Mouse (Mus musculus) neural tube, embryonic 15.5 days (tissue): ENCODE data around the gene Gzf1. TPM values are rescaled to one million over a fixed set of nuclear protein-coding genes. Genes with fewer than 3 reads are reported as not detected.

Experiments used
- ATAC-seq: fragments of 200-750 bp; cut with Nextera tagmentation; 2 replicates; pipeline ENCODE4 v1.8.0; 2017; ENCODE audit warnings: mild to moderate bottlenecking, moderate TSS enrichment, moderate library complexity; ENCODE audit not compliant: low FRiP score
- H3K27ac ChIP-seq: fragments of 300-500 bp; sonication (generic); replicated peaks from 2 replicates; pipeline ENCODE4 v1.5.1; 2015; ENCODE audit warnings: mild to moderate bottlenecking, inconsistent platforms
- H3K27me3 ChIP-seq: fragments of 300-500 bp; sonication (generic); replicated peaks from 2 replicates; pipeline ENCODE4 v1.6.1; 2015; ENCODE audit warnings: inconsistent platforms
- H3K36me3 ChIP-seq: fragments of 300-500 bp; sonication (generic); 2 replicates; pipeline ENCODE4 v1.6.1; 2015; ENCODE audit warnings: inconsistent platforms
- H3K4me1 ChIP-seq: fragments of 300-500 bp; sonication (generic); 2 replicates; pipeline ENCODE4 v1.6.1; 2015; ENCODE audit warnings: inconsistent platforms
- H3K4me2 ChIP-seq: fragments of 300-500 bp; sonication (generic); 2 replicates; pipeline ENCODE4 v1.6.1; 2015; ENCODE audit warnings: inconsistent platforms, mild to moderate bottlenecking, moderate library complexity
- H3K4me3 ChIP-seq: fragments of 300-500 bp; sonication (generic); replicated peaks from 2 replicates; pipeline ENCODE4 v1.5.1; 2015; ENCODE audit warnings: mild to moderate bottlenecking, inconsistent platforms
- H3K9ac ChIP-seq: fragments of 300-500 bp; sonication (generic); replicated peaks from 2 replicates; pipeline ENCODE4 v1.6.1; 2015; ENCODE audit warnings: mild to moderate bottlenecking, inconsistent platforms
- H3K9me3 ChIP-seq: fragments of 300-500 bp; sonication (generic); replicated peaks from 2 replicates; pipeline ENCODE4 v1.6.1; 2016; ENCODE audit warnings: inconsistent platforms
- WGBS: fragments of 180-500 bp; shearing (Covaris S2); methylation state at CpG from one replicate; pipeline ENCODE4 v1.1.7; 2015; ENCODE audit warnings: mixed read lengths; 5-methylcytosine and 5-hydroxymethylcytosine counted together
- polyA plus RNA-seq: library from polyadenylated mRNA; unstranded; fragments of >200 nt; fragmentation: Nextera tagmentation; extraction: Ambion mirVana; gene quantifications from 2 replicates; pipeline ENCODE4 v1.2.1, GENCODE M21; 2015

Gene Gzf1
- polyA plus RNA-seq, 1 experiment from 2014 or later = 13.8 TPM

GRCm38 (mm10) chr2:148679346-148679745 is 1.5 kb upstream of the Gzf1 start:
- H3K9ac ChIP-seq = 0 out of 2 replicates have a peak overlapping the region, but pooled peaks have one; percentile 10
- 2% methylated on average over 9 of the region's 9 CpGs for WGBS
- H3K4me2 ChIP-seq = peak overlapping the region; percentile 94
- peaks cover 30% of the 10 kb centered on the region for H3K36me3 ChIP-seq
- no peak for ATAC-seq
- H3K27me3 ChIP-seq = no peaks in the 10 kb centered on the region
- H3K4me3 ChIP-seq = no peak overlapping the region
- H3K4me1 ChIP-seq = peaks cover 53% of the 10 kb centered on the region
- no peaks in the 10 kb centered on the region for H3K9me3 ChIP-seq
- peak overlapping the region; percentile 76 for H3K27ac ChIP-seq

DNA sequence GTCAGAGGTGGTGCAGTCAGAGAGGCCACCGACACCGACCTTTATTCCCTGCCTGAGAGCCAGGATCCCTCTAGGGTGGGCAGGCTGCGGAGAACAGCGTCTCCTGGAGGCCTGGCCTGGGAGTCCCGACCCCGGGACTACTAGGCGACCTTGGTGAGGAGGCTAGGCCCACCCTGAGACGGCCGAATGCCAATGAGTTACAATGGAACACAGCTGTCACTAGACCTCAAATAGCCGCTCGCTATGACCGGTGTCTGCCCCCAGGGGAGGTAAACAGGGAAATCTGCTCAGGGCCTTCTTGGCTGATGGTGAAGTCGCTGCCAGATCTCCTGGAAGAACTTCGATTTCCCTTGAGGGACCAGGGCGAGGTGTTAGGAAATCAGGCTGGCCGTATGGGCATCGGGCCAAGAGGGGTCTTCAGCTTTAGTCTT is 653 bp downstream of the Gzf1 start:
- H3K27ac ChIP-seq = peak overlapping the region; percentile 91
- peak overlapping the region; percentile 82 for H3K9ac ChIP-seq
- peaks cover 67% of the 10 kb centered on the region for H3K4me1 ChIP-seq
- peaks cover 34% of the 10 kb centered on the region for H3K36me3 ChIP-seq
- peak; percentile 54 for ATAC-seq
- H3K27me3 ChIP-seq = no peaks in the 10 kb centered on the region
- H3K4me3 ChIP-seq = peak overlapping the region; percentile 78
- 10% methylated on average over 17 of the region's 17 CpGs for WGBS
- no peaks in the 10 kb centered on the region for H3K9me3 ChIP-seq
- peak overlapping the region; percentile 94 for H3K4me2 ChIP-seq

- H3K27me3 ChIP-seq = no peaks in the 10 kb centered on the region
- ATAC-seq = no peak
- H3K9me3 ChIP-seq = no peaks in the 10 kb centered on the region
- H3K4me1 ChIP-seq = peaks cover 59% of the 10 kb centered on the region
- H3K4me3 ChIP-seq = no peak overlapping the region
- peaks cover 36% of the 10 kb centered on the region for H3K36me3 ChIP-seq
- 100% methylated on average over 1 of the region's 1 CpGs for WGBS
- no peak overlapping the region for H3K9ac ChIP-seq
- no peak overlapping the region for H3K4me2 ChIP-seq
- no peak overlapping the region for H3K27ac ChIP-seq
These were observed 2.2 kb downstream of the Gzf1 start for GRCm38 (mm10) chr2:148683031-148683430.

- peaks cover 42% of the 10 kb centered on the region for H3K4me1 ChIP-seq
- no peak overlapping the region for H3K4me3 ChIP-seq
- H3K9ac ChIP-seq = no peak overlapping the region
- WGBS = 98% methylated on average over 2 of the region's 2 CpGs
- H3K27me3 ChIP-seq = no peaks in the 10 kb centered on the region
- peaks cover 48% of the 10 kb centered on the region for H3K36me3 ChIP-seq
- H3K4me2 ChIP-seq = no peak overlapping the region
- H3K27ac ChIP-seq = no peak overlapping the region
- no peaks in the 10 kb centered on the region for H3K9me3 ChIP-seq
- ATAC-seq = no peak
These were observed 4.1 kb downstream of the Gzf1 start for GRCm38 (mm10) chr2:148684972-148685371.

- Histone ChIP-seq H3K4me1 (peaks cover 37% of the 10 kb centered on the region), H3K4me2 (no peak overlapping the region), H3K27ac (no peak overlapping the region), H3K27me3 (no peaks in the 10 kb centered on the region), H3K9me3 (no peaks in the 10 kb centered on the region), H3K9ac (no peak overlapping the region), H3K36me3 (peaks cover 55% of the 10 kb centered on the region), H3K4me3 (no peak overlapping the region)
- no peak for ATAC-seq
- WGBS = 93% methylated on average over 3 of the region's 3 CpGs
These were observed 4.9 kb downstream of the Gzf1 start for GRCm38 (mm10) chr2:148685709-148686108.

- Histone ChIP-seq H3K27me3 (no peaks in the 10 kb centered on the region), H3K4me1 (peaks cover 32% of the 10 kb centered on the region), H3K4me3 (no peak overlapping the region), H3K9me3 (no peaks in the 10 kb centered on the region), H3K4me2 (no peak overlapping the region), H3K36me3 (peaks cover 67% of the 10 kb centered on the region), H3K9ac (no peak overlapping the region), H3K27ac (no peak overlapping the region)
- no peak for ATAC-seq
- 95% methylated on average over 1 of the region's 1 CpGs for WGBS
These were observed 6.0 kb downstream of the Gzf1 start for GRCm38 (mm10) chr2:148686862-148687261.

DNA sequence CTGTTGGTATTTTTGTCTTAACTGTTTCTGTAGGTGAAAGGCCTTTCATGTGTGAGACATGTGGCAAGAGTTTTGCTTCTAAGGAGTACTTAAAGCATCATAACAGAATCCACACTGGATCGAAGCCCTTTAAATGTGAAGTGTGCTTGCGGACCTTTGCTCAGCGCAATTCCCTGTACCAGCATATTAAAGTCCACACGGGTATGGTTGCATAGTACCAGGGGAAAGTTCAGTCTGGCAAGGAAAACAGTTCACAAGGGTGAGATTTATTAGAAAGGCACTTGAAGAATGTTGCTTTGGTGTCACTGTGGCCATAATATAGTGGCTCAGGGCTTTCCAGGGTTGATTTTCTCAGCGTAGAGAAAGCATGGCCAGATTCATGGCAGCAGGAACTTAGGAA is 7.1 kb downstream of the Gzf1 start:
- no peak overlapping the region for H3K27ac ChIP-seq
- H3K9me3 ChIP-seq = no peaks in the 10 kb centered on the region
- ATAC-seq = no peak
- no peak overlapping the region for H3K4me3 ChIP-seq
- H3K27me3 ChIP-seq = no peaks in the 10 kb centered on the region
- H3K36me3 ChIP-seq = peaks cover 74% of the 10 kb centered on the region
- peaks cover 21% of the 10 kb centered on the region for H3K4me1 ChIP-seq
- H3K4me2 ChIP-seq = no peak overlapping the region
- WGBS = 95% methylated on average over 5 of the region's 5 CpGs
- H3K9ac ChIP-seq = no peak overlapping the region

DNA sequence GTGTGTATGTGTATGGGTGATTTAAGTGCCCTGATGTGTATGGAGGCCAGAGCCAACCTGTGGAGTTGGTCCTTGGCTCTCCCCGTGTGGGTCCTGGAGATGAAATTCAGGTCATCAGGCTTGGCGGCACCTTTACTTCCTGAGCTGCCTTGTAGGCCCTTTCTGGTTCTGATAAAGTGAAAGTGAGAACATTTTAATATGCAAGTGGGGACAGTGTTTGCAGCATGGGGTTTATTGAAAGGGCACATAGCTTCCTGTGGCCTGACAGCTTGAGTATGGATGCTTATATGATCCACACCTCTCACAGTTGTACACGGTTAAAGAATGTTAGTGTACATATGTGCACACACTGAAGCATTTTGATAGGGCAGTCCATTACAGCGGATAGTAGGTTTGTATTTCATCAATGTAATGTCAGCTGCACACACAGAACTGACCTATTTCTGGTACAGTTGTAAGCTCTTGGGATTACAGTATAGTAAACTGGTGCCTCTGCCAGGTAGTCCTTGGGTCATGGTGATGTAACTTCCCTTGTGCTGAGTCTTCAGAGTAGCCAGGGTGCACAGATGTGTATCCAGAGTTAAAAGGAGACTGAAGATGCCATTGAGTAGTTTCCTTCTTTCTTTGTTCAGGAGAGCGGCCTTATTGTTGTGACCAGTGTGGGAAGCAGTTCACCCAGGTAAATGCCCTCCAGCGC is 8.8 kb downstream of the Gzf1 start:
- Histone ChIP-seq H3K9me3 (no peaks in the 10 kb centered on the region), H3K27ac (no peak overlapping the region), H3K4me3 (no peak overlapping the region), H3K36me3 (peaks cover 77% of the 10 kb centered on the region), H3K4me1 (peaks cover 18% of the 10 kb centered on the region), H3K27me3 (no peaks in the 10 kb centered on the region), H3K4me2 (no peak overlapping the region), H3K9ac (no peak overlapping the region)
- WGBS = 96% methylated on average over 6 of the region's 6 CpGs
- ATAC-seq = no peak

DNA sequence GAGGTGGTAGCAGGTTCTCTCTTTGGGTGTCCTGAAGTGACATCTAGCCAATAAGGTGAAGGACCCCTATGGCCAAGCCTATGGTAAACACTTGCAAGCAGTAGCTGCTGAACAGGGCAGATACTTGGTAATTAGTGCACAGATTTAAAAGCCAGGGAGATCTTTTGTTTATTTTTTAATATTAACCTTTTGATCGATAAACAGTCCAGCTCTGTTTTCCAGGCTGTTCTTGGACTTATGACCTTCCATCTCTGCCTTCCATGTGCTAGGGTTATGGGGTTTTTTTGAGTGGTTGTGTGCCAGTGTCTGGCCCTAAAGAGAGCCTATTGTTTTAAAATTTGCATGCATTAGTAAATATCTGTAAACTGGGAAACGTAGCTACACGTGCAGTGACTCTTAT is 9.5 kb downstream of the Gzf1 start:
- Histone ChIP-seq H3K4me2 (no peak overlapping the region), H3K4me3 (no peak overlapping the region), H3K27ac (no peak overlapping the region), H3K36me3 (peaks cover 77% of the 10 kb centered on the region), H3K27me3 (no peaks in the 10 kb centered on the region), H3K9ac (no peak overlapping the region), H3K9me3 (no peaks in the 10 kb centered on the region), H3K4me1 (peaks cover 12% of the 10 kb centered on the region)
- WGBS = 98% methylated on average over 3 of the region's 3 CpGs
- no peak for ATAC-seq

GRCm38 (mm10) chr2:148690781-148691180 is 10.0 kb downstream of the Gzf1 start:
- no peaks in the 10 kb centered on the region for H3K27me3 ChIP-seq
- 96% methylated on average over 5 of the region's 5 CpGs for WGBS
- peaks cover 9% of the 10 kb centered on the region for H3K4me1 ChIP-seq
- no peak overlapping the region for H3K4me3 ChIP-seq
- H3K9me3 ChIP-seq = no peaks in the 10 kb centered on the region
- peaks cover 79% of the 10 kb centered on the region for H3K36me3 ChIP-seq
- H3K4me2 ChIP-seq = no peak overlapping the region
- ATAC-seq = no peak
- no peak overlapping the region for H3K27ac ChIP-seq
- no peak overlapping the region for H3K9ac ChIP-seq

- no peak overlapping the region for H3K9ac ChIP-seq
- H3K27ac ChIP-seq = no peak overlapping the region
- no peak overlapping the region for H3K4me2 ChIP-seq
- no peaks in the 10 kb centered on the region for H3K9me3 ChIP-seq
- no peaks in the 10 kb centered on the region for H3K4me1 ChIP-seq
- 72% methylated on average over 5 of the region's 5 CpGs for WGBS
- ATAC-seq = no peak
- no peaks in the 10 kb centered on the region for H3K27me3 ChIP-seq
- peaks cover 72% of the 10 kb centered on the region for H3K36me3 ChIP-seq
- no peak overlapping the region for H3K4me3 ChIP-seq
These were observed 17.7 kb downstream of the Gzf1 start for GRCm38 (mm10) chr2:148698571-148698970.

GRCm38 (mm10) chr2:148706409-148707201 is 25.8 kb downstream of the Gzf1 start:
- 76% methylated on average over 15 of the region's 15 CpGs for WGBS
- no peaks in the 10 kb centered on the region for H3K9me3 ChIP-seq
- H3K4me3 ChIP-seq = no peak overlapping the region
- peak; percentile 58 for ATAC-seq
- no peak overlapping the region for H3K9ac ChIP-seq
- no peak overlapping the region; the same call in 1 of the 2 replicates for H3K27ac ChIP-seq
- no peaks in the 10 kb centered on the region for H3K27me3 ChIP-seq
- no peak overlapping the region for H3K4me2 ChIP-seq
- H3K36me3 ChIP-seq = peaks cover 35% of the 10 kb centered on the region
- H3K4me1 ChIP-seq = 0 out of 2 replicates have a peak, but pooled peaks cover 5% of the 10 kb centered on the region
